Mouse (Mus musculus) cerebellum, adult (tissue): ENCODE data around the gene Zfp593.

ENCODE experiments used
- ATAC-seq: cut with Nextera tagmentation; 2 replicates; pipeline ENCODE4 v1.9.2; 2017; ENCODE audit warnings: mild to moderate bottlenecking, moderate library complexity, mixed read lengths; ENCODE audit not compliant: insufficient number of reproducible peaks, low FRiP score, low TSS enrichment

The Zfp593 gene

GRCm38 (mm10) chr4:134257198-134258009 is 12.0 kb upstream of the Zfp593 start:
- no peak for ATAC-seq

GRCm38 (mm10) chr4:134256407-134257197 is 11.2 kb upstream of the Zfp593 start:
- ATAC-seq, result no peak

- no peak for ATAC-seq
Measured at GRCm38 (mm10) chr4:134255854-134256253, 10.5 kb upstream of the Zfp593 start.

GRCm38 (mm10) chr4:134254835-134255234 is 9.4 kb upstream of the Zfp593 start:
- no peak for ATAC-seq

DNA sequence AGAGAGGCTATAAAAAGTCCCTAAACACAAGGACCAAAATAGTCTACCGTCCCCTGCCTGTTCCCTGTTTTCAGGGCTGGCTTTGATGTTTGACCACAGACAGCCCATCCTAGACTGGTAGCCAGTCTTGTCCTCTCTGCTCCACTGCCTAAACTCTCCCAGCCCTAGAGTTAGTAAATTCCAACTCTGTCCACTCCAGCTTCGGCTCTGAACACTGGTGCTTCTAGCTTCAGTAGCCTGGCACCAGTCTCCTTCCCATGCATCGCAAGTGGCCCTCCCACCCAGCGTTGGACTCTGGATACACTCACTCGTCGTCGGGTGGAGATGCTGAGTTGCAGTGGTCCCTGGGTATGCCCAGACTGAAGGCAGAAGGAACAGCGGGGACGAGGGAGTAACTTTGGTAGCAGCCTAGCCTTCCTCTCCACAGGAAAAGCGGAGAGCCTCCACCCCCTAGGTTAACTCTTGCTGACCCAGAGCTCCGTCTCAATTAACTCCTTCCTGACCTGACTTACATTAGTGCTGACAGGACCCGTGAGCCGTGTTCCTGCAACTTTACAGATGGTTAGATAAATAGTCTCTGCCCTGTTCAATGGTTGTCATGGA is 8.4 kb upstream of the Zfp593 start, which contains the start of gene Grrp1:
Gene Grrp1 (minus strand): TSS at position 385 of the 603 bp plus-strand sequence.
- ATAC-seq, result no peak

- no peak for ATAC-seq
Measured at GRCm38 (mm10) chr4:134252911-134253721, 7.7 kb upstream of the Zfp593 start.

GRCm38 (mm10) chr4:134252131-134252910 is 6.9 kb upstream of the Zfp593 start:
- no peak for ATAC-seq

DNA sequence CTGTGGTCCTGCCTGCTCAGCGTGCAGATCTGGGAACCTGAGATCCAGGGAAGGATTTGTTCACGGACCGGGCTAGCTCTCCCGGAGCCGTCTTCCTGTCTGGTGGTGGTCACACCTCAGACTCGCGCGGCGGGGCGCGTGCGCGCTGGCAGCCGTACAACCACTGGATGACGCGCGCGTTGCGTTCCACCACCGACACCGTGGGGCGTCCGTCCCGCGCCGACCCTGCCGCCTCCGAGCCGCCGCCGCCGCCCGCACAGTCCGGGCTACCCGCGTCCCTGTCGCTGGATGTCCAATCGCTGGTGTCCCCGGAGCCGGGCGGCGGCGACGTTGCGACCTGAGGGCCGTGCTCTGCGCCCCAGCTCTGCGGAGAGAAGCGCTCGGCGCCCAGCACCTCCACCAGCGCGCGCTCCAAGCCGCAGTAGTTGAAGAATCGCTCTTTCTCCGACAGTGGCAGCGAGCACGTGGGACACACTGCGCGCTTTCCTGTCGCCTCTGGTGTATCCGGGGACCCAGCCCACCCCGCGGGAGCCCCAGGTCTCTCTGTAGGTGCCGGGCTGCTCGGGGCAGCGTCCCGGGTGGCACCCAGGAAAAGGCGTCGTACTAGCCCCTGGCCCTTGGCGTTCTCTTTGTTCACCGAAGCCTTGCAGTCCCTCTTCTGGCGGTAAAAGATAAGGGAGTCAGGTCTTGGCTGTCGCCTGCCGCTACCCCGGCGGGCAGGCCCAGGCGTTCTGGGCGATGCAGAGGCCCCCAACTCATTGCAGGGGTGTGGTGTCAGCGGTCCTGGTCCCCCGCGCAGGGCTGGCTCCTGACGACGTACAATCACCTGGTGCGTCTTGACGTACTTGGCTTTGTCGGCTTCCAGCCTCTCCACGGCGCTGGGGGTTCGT is 6.1 kb upstream of the Zfp593 start:
- ATAC-seq, result no peak

DNA sequence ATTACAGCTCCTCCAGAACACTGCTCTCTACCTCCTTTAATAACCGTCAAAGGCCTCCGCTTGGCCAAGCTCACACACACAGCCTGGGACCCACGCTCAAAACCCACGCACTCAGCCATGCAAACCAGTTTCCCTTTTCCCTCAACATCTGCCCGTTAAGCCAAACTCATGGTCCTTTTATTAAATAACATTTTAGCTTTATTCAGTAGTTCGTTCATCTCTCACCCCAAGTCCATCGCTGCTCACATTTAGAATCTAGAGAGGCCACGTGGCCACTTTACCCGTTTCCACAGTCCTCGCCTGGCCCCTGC is 5.5 kb upstream of the Zfp593 start:
- ATAC-seq, result no peak

GRCm38 (mm10) chr4:134250116-134250929 is 4.9 kb upstream of the Zfp593 start:
- ATAC-seq, result no peak

- no peak for ATAC-seq
Measured at GRCm38 (mm10) chr4:134249651-134250050, 4.3 kb upstream of the Zfp593 start.

DNA sequence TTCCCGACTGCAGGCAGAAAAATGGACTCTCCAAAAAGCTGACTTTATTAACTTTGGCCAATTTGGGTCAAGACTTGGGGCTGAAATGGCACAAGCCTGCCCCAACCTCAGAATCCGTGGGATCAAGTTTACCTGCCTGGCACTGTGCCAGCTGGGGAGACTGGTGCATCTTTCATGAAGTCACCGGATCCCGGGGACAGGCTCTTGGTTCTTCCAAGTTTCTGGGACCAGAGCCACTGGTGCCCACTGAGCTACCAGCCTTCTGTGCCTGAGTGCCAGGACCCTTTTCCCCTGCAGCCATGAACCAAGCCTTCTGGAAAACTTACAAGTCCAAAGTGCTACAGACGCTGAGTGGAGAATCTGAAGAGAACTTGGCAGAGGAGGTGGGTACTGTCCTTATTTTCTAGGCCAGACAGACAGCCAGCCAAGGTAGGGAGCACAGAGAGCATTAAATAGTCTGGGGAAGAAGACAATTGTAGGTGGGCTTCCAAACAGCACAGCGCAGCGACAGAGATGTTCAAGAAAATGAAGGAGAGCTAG is 1.4 kb upstream of the Zfp593 start, which contains the start of gene Gm30191:
Gene Gm30191 (plus strand): TSS at position 217 of the 540 bp plus-strand sequence.
- ATAC-seq, result no peak

DNA sequence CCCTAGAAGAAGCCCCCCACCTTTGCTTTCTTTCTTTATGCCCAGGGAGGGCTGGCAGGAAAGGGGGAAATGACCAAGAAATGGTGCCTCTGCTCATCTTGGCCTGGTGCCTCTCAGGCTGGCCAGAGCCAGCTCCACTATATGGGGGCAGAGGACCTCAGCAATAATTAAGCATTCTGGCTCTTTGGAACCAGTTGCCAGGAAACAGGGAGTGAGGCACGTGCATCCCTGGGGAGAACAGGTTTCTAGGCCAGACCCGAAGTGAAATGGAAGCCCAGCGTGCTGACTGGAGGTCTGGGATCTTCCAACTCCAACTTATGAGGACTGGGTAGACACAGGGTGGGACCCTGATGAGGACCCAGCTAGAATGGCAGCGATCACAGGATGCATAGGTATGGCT is 864 bp upstream of the Zfp593 start:
- ATAC-seq, result no peak

GRCm38 (mm10) chr4:134243516-134244250 is 1.7 kb downstream of the Zfp593 start, which contains the start of gene E130218I03Rik:
Gene E130218I03Rik (plus strand): TSS chr4:134243662.
- no peak for ATAC-seq

GRCm38 (mm10) chr4:134238686-134239085 is 6.7 kb downstream of the Zfp593 start:
- ATAC-seq, result no peak; the same call in 1 of the 2 replicates

DNA sequence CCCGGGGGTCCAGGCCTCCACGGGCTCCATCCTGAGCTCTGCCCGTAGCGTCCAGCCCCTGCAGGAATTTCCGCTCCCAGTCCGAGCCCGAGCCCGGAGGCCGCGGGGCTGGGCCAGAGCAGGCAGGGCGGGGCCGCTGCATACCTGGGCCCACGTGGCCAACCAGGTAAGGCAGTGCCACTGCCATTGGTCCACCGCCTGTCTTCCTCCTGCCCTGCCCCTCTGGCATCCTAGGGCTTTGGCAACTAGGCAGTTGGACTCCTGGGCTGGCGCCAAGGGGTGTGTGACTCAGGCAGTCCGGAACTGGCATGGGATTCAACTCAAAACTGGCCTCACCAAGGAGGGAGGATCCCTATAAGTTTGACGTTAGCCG is 7.1 kb downstream of the Zfp593 start, which contains the start of gene Cnksr1:
Gene Cnksr1 (minus strand): TSS at position 121 of the 373 bp plus-strand sequence.
- ATAC-seq, result no peak
